Mouse (Mus musculus) liver, postnatal 0 days (tissue): ENCODE results near the gene Smtn.

ENCODE experiments used
- CTCF ChIP-seq: sonication (generic); IDR thresholded peaks from 2 replicates; pipeline ENCODE4 v1.5.1; 2016; ENCODE audit warnings: antibody characterized with exemption, low read depth
- EP300 ChIP-seq: IDR thresholded peaks from 2 replicates; pipeline ENCODE4 v1.6.1; 2016; ENCODE audit warnings: antibody characterized with exemption, low read depth, mild to moderate bottlenecking

GRCm38 (mm10) chr11:3516121-3516520 is 24.3 kb downstream of the Smtn start:
- TF ChIP-seq CTCF = no peak
- TF ChIP-seq EP300 = no peak
